Mouse (Mus musculus): ENCODE measurements around the gene Fndc3a.

- no peak for TF ChIP-seq POLR2A (IDR thresholded peaks at IDR 0.05; ENCODE audit: insufficient read depth, low read depth, low read length)
- no peak for TF ChIP-seq CTCF (IDR thresholded peaks at IDR 0.05)
- no peak for TF ChIP-seq EP300 (IDR thresholded peaks at IDR 0.05; ENCODE audit: insufficient read depth, low read depth, low read length)
Observed at GRCm38 (mm10) chr14:72506723-72507420, 202.9 kb downstream of the Fndc3a start.

Measured in heart, adult 2 months (tissue).